Mouse (Mus musculus) intestine, postnatal 0 days (tissue): Measurements from ENCODE around the gene Ccnt1. TPM values are rescaled to one million over a fixed set of nuclear protein-coding genes. Genes with fewer than 3 reads are reported as not detected.

Experiments
- ATAC-seq: fragments of 200-750 bp; cut with Nextera tagmentation; 2 replicates; pipeline ENCODE4 v1.8.0; 2017; ENCODE audit warnings: mild to moderate bottlenecking, moderate TSS enrichment, moderate library complexity
- H3K27ac ChIP-seq: fragments of 300-500 bp; sonication (generic); 2 replicates; pipeline ENCODE4 v1.5.1; 2014; ENCODE audit warnings: mild to moderate bottlenecking, low read depth, low read length, moderate library complexity
- H3K27me3 ChIP-seq: fragments of 300-500 bp; sonication (generic); replicated peaks from 2 replicates; pipeline ENCODE4 v1.6.1; 2014; ENCODE audit warnings: low read length, mixed read lengths; ENCODE audit not compliant: control insufficient read depth, insufficient read depth
- H3K36me3 ChIP-seq: fragments of 300-500 bp; sonication (generic); 2 replicates; pipeline ENCODE4 v1.6.1; 2014; ENCODE audit warnings: mild to moderate bottlenecking, moderate library complexity; ENCODE audit not compliant: control insufficient read depth, insufficient read depth
- H3K4me1 ChIP-seq: fragments of 300-500 bp; sonication (generic); replicated peaks from 2 replicates; pipeline ENCODE4 v1.6.1; 2014; ENCODE audit warnings: antibody characterized with exemption, low read length, mixed read lengths; ENCODE audit not compliant: control insufficient read depth, insufficient read depth
- H3K4me2 ChIP-seq: fragments of 300-500 bp; sonication (generic); replicated peaks from 2 replicates; pipeline ENCODE4 v1.6.1; 2014; ENCODE audit warnings: low read depth, mild to moderate bottlenecking, moderate library complexity
- H3K4me3 ChIP-seq: fragments of 300-500 bp; sonication (generic); 2 replicates; pipeline ENCODE4 v1.5.1; 2014; ENCODE audit warnings: low read depth, low read length
- H3K9ac ChIP-seq: fragments of 300-500 bp; sonication (generic); 2 replicates; pipeline ENCODE4 v1.6.1; 2014; ENCODE audit warnings: mild to moderate bottlenecking, low read depth, low read length
- H3K9me3 ChIP-seq: fragments of 300-500 bp; sonication (generic); 2 replicates; pipeline ENCODE4 v1.6.1; 2016; ENCODE audit warnings: mixed run types; ENCODE audit not compliant: control insufficient read depth
- CTCF ChIP-seq: sonication (generic); IDR thresholded peaks from 2 replicates; pipeline ENCODE4 v1.5.1; 2016; ENCODE audit warnings: low read depth, mild to moderate bottlenecking, control low read depth, antibody characterized with exemption, moderate library complexity
- WGBS: fragments of 180-500 bp; shearing (Covaris S2); extraction: QIAGEN DNeasy Blood & Tissue Kit; methylation state at CpG from one replicate; pipeline ENCODE4 v1.1.7; 2014; 5-methylcytosine and 5-hydroxymethylcytosine counted together
- polyA plus RNA-seq: library from polyadenylated mRNA; unstranded; fragments of >200 nt; fragmentation: Nextera tagmentation; extraction: Ambion mirVana; gene quantifications from 2 replicates; pipeline ENCODE4 v1.2.1, GENCODE M21; 2015

Ccnt1 gene
- polyA plus RNA-seq, 1 experiment from 2014 or later: 21.1 TPM

- no peak overlapping the region for H3K4me2 ChIP-seq
- H3K9ac ChIP-seq: no peak overlapping the region
- H3K27me3 ChIP-seq: peaks cover 7% of the 10 kb centered on the region; the same call in 1 of the 2 replicates
- no peaks in the 10 kb centered on the region for H3K36me3 ChIP-seq
- H3K9me3 ChIP-seq: no peaks in the 10 kb centered on the region
- 49% methylated on average over 2 of the region's 2 CpGs for WGBS
- no peak overlapping the region for H3K27ac ChIP-seq
- ATAC-seq: no peak
- no peak overlapping the region for H3K4me3 ChIP-seq
- no peaks in the 10 kb centered on the region for H3K4me1 ChIP-seq
- TF ChIP-seq CTCF: no peak
Observed at GRCm38 (mm10) chr15:98509387-98509786, 61.3 kb downstream of the Ccnt1 start.

DNA sequence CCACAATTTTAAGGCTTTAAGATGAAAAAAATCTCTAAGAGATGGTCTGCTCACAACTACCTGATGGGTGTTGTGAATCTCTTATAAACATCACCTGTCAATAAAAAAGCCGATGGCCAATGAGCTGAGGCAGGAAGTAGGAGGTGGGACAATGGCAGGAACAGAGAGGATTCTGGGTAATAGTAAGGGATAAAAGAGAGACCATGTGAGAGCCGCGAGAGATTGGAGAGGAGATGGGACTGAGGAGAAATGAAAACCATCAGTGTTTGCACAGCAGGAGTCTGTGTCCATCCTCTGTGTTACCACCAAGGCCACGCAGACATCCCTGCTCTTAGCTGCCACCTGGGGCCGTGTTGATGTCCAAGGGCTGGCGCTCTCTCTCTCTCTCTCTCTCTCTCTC is 63.4 kb downstream of the Ccnt1 start:
- TF ChIP-seq CTCF: no peak
- 91% methylated on average over 6 of the region's 6 CpGs for WGBS

DNA sequence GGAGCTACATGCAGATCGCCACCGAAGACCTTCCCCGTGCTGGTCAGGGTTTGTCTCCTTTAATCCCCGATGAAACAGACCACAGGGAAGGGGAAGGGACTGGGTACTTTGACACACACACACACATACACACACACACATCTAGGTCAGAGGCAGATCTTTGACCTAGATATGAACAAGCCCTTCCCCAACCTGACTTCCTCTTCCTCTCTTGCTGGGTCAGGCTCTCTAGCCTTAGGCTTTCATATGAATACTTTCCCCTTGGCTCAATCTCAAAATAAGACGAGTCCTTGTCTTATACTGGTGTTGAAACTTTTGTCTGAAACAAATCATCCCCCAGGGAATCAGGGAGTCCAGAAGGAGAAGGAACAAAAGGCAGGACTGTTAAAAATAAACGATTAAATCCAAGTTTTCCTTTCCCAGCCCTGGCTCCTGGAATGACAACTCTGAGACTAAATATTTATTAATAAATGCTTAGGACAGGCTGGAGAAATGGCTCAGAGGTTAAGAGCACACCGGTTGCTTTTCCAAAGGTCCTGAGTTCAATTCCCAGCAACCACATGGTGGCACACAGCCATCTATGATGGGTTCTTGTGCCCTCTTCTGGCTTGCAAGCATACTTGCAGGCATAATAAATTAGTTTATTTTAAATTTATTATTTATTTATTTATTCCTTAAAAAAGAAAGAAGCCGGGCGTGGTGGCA is 64.3 kb downstream of the Ccnt1 start:
- WGBS: 74% methylated on average over 9 of the region's 9 CpGs
- ATAC-seq: no peak
- TF ChIP-seq CTCF: no peak

More for the DNA sequence above, 63.4 kb downstream of the Ccnt1 start:
- Histone ChIP-seq H3K4me2 (no peak overlapping the region), H3K9me3 (no peaks in the 10 kb centered on the region), H3K9ac (no peak overlapping the region), H3K4me1 (no peaks in the 10 kb centered on the region), H3K36me3 (no peaks in the 10 kb centered on the region), H3K27me3 (peaks cover 7% of the 10 kb centered on the region; the same call in 1 of the 2 replicates), H3K27ac (no peak overlapping the region), H3K4me3 (no peak overlapping the region)
- ATAC-seq: no peak

DNA sequence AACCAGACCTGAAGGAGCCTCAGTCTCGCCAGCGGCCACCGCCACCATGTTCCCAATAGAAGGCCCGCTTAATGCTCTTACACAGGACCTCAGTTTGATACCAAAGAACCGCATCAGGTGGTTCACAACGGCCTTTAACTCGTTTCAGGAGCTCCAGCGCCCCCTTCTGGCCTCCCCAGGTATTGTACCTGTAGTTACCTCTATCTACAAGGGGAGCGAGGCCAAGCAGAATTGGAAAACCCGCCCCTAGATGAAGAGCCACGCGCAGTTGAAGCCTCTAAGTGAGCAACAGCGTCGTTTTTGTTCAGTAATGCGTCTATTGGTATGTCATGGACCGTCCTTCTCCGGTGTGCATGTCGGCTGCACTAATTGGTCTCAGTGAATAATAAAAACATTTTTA is 66.2 kb downstream of the Ccnt1 start:
- Histone ChIP-seq H3K9ac (no peak overlapping the region), H3K27me3 (no peaks in the 10 kb centered on the region), H3K27ac (no peak overlapping the region), H3K36me3 (no peaks in the 10 kb centered on the region), H3K9me3 (no peaks in the 10 kb centered on the region), H3K4me3 (no peak overlapping the region), H3K4me1 (no peaks in the 10 kb centered on the region), H3K4me2 (no peak overlapping the region)
- 17% methylated on average over 18 of the region's 18 CpGs for WGBS
- ATAC-seq: no peak
- peak; percentile 83 for TF ChIP-seq CTCF

More for the DNA sequence above, 64.3 kb downstream of the Ccnt1 start:
- no peak overlapping the region for H3K27ac ChIP-seq
- H3K27me3 ChIP-seq: peaks cover 6% of the 10 kb centered on the region; the same call in 1 of the 2 replicates
- no peaks in the 10 kb centered on the region for H3K36me3 ChIP-seq
- H3K4me3 ChIP-seq: no peak overlapping the region
- H3K9ac ChIP-seq: no peak overlapping the region
- no peaks in the 10 kb centered on the region for H3K9me3 ChIP-seq
- no peak overlapping the region for H3K4me2 ChIP-seq
- no peaks in the 10 kb centered on the region for H3K4me1 ChIP-seq

GRCm38 (mm10) chr15:98503317-98503716 is 67.4 kb downstream of the Ccnt1 start:
- TF ChIP-seq CTCF: no peak
- H3K9me3 ChIP-seq: no peaks in the 10 kb centered on the region
- ATAC-seq: no peak
- no peak overlapping the region for H3K4me2 ChIP-seq
- H3K4me1 ChIP-seq: no peaks in the 10 kb centered on the region
- H3K36me3 ChIP-seq: no peaks in the 10 kb centered on the region
- H3K27me3 ChIP-seq: no peaks in the 10 kb centered on the region
- no peak overlapping the region for H3K27ac ChIP-seq
- no peak overlapping the region for H3K9ac ChIP-seq
- WGBS: 79% methylated on average over 3 of the region's 3 CpGs
- no peak overlapping the region for H3K4me3 ChIP-seq

GRCm38 (mm10) chr15:98497631-98498030 is 73.1 kb downstream of the Ccnt1 start:
- no peak for TF ChIP-seq CTCF
- Histone ChIP-seq H3K27me3 (no peaks in the 10 kb centered on the region), H3K4me1 (no peaks in the 10 kb centered on the region), H3K9ac (no peak overlapping the region), H3K4me2 (no peak overlapping the region), H3K36me3 (no peaks in the 10 kb centered on the region), H3K27ac (no peak overlapping the region), H3K4me3 (no peak overlapping the region), H3K9me3 (no peaks in the 10 kb centered on the region)
- ATAC-seq: no peak
- 73% methylated on average over 17 of the region's 17 CpGs for WGBS
